Mouse (Mus musculus): Measurements from ENCODE around the gene Zfp277.
A peak's percentile ranks its signal among the peaks of the same experiment; 100 is the strongest.

Zfp277 gene

DNA sequence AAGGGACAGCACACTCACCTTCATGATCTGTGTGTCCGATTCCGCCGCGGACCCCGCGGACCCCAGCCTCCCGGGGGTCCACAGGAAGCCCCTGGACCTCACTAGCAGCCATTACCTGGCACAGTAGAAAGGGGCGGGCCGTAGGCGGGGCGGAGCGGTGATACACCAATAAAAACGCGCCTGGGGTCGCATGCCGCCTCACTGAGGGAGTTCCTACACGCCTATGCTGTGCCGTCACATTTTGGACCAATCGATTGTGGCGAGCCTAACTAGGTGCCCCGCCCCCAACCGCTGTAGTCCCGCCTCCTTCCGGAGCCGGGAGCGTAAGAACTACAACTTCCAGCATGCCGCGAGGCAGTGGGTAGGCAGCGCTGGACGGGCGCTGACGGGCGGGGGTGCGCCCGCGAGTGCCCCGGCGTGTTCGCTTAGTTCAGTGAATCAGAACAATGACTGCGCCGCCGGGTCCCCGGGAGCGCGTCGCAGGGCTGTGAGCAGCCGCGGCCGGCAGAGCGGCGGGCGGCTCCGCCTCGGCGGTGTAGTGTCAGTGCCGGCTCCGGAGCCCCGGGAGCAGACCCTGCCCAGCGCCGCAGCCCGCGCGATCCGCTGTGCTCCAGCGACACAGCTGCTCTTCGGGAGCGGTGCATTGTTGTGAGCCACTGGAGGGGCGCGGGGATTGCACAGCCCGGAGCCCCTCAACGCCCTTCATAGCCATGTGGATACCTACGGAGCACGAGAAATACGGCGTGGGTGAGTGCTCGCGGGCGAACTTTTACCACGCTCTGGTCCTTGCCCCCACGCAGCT lies at the start of gene Zfp277, which contains the start of gene Dock4:
Zfp277 (minus strand) TSS at position 255 of the 802 bp plus-strand sequence.
Dock4 (plus strand) TSS at position 305 of the 802 bp plus-strand sequence.
- DNase-seq, result peak; percentile 99

DNA sequence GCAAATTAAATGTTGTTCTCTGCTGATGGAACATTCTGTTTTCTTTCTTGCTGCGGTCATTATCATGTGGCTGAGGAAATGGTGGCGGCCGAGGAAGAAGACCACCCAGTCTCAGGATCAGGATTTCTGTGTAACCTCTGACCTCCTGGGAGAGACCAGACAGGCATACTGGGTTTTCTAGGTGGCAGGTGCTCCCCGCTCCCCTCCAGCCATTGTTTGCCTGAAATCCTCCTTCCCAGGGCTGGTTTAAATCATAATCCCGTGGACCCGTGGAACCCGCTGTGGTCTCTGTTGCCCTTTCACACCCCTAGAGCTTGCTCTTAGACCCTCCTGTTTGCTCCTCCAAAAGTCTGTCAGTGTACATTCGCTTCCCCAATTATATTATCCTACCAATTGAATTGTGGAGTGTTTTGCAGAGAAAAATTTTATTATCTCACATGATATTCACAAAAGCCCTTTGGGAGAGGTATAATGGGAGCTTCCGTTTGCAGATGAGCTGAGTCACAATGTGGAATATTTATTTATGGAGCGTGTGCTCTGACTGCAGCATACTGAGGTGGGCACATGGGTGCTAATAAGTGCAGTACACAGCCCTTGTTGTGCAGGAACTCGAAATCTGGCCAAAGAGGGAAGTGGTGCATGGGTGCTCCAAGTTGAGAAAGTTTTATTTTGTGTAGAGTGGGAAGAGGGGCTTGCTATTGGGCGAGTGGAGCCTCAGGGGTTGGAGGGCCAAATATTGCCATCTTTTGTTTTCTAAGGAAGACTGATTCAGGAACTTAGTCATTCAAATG lies 40.5 kb upstream of the Zfp277 start:
- no peak for DNase-seq

DNA sequence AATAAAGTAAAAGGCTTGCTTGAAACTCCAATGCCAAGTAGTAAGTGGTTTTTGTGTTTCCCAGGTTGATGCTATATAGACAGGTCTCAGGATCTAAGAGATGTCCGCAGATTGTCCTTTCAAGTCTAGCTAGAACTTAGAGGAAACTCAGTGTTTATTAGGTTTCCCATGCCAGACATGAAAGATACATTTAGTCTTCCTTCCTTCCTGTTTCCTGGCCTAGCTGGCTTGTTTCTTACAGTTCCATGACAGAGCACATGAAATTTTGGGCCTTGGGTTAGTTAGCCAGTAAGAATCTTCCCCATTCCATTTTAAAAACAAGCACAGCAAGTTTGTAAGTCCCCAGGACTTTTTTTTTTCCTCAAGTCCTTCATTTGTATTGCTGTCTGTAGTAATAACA lies 39.5 kb upstream of the Zfp277 start:
- DNase-seq, result no peak

DNA sequence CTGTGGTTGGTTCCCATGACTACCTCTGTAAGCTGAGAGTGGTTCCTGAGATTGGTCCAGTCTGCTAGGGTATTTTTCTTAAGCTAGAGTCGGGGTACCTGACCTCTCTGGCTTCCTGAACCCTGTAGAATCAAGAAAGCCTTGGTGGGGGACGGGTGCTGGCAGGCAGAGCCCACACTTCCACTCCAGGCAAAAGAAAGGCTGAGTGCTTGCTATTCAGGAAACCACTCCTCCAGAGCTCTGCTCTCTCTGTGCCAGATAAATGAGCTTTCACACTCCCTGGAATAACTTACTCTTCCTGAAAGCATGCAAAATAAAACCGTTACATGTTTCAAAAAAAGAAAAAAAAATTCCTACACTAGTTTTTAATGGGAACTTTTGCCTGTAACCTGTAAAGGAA lies 38.5 kb upstream of the Zfp277 start:
- no peak for DNase-seq

DNA sequence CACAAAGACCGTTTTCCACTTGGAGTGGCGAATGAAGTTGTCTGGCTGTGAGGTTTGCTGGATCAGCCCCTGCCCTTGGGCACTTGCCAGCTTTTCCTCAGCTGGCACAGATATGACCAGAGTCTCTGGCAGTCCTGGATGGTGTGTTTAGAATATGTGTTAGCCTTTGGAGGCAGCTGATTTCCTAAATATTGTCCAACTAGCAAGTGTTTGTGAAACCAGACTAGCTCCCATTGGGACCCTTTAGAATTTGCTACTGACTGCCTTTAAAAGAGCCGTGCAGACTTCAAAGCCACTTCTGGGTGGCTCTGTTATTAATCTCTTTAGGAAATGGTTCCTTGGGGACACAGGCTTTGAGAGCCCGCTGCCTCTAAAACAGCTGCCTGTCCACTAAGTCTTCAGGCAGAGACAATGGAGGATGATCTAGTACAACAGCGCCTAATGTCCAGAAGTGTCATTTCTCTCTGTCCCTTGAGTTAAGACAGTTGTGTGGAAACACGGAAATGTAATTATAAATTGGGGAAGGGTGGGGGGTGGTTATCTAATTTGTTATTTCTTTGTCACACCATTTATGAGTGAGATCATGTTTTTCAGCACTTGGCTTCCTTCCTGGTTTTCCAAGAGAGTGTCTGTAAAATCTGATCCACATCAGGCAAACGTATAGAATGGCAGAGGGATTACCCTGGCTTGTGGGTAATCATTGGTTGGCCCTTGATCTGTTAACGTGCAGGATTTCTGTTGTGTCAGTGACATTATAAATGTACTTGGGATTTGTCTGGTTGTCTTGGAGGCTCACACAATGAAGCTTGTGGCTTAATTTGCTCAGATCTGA lies 32.1 kb upstream of the Zfp277 start:
- peak; percentile 63 to 80 for DNase-seq

DNA sequence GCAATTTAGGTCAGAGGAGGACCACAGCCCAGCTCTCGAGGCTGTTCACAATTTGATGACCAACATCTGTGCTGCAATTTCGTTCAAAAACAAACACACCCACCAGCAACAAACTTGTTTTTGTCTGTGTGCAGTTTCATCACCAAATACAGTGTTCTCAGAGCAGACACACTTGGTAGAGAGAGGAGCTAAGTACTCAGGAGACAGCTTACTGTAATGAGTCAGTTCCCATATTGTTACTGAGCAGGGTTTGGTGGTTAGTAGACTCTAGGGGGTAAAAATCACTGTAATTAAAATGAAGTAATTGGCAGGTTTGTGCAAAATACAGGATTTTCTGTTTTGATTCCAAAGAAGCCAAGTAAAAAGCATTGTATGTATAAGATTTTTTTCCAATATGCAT lies 28.0 kb upstream of the Zfp277 start:
- no peak for DNase-seq

DNA sequence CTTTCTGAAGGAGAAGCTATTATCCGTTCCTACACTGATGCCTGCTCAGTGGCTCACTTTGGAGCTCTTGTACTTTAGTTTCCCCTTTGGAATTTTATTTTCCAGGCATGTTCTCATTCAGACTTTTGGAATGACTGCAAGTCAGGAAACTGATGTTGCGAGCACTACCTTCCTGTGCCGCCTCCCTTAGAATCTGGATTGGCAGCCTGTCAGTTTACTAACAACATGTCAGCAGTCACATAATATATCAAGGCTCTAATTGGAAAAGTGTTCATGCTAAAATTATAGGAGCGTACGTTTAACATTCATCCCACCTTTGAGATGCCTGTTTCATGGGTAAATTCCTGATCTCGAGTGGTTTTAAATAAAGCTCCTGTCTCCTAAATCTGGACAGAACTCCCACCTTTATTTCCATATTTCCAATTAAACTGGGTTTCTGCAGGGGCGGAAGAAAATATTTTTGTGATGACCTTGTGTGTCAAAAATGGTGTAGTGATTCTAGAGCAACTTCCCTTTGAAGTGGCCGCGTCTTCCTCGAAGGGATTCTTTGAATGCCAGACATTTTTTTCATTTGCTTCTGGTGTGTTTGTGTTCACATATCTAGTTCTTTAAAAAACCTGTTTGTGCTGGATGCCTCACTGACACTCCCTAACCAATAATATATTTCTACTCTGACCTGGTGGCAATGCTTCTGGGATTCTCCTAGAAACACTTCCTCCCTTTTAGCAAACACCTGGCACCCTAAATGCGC lies 26.1 kb upstream of the Zfp277 start:
- DNase-seq, result no peak

DNA sequence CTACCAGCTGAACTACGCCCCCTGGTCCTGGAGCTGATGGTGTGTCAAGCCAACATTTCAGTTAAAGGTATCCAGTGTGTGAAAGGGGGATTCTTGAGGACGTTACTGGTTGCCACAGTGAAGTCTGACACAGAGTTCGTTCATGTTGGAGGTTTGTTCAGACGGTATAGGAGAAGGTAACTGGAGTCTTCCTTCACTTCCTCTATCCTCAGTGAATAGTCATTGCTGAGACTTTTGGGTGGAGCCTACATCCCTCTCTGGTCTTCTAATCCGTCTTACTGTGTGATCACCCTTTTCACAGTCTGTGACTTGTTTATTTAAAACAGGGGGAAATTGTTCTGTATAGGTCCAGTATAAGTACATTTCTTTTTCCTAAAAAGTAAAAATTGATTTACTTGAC lies 23.3 kb upstream of the Zfp277 start:
- no peak for DNase-seq

DNA sequence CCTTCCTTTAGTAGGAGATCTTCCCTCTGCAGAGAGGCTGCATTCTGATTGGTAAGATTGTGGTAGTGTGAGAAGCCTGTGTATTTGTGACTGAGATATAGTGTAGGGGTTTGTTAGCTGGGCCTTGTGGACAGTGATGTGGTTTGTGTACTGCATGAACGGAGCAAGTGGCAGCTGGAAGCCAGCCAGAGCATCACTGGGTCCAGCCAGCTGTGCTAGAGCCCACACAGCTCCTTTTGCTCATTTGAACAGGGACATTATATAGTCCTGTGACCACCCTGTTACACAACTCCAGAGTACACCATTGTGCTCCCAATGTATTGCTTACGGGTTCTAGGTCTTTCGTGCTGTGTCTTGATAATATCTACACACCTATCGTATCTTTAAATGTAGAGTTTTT lies 22.5 kb upstream of the Zfp277 start:
- peak in 1 of 2 experiments; percentile 42 for DNase-seq

DNA sequence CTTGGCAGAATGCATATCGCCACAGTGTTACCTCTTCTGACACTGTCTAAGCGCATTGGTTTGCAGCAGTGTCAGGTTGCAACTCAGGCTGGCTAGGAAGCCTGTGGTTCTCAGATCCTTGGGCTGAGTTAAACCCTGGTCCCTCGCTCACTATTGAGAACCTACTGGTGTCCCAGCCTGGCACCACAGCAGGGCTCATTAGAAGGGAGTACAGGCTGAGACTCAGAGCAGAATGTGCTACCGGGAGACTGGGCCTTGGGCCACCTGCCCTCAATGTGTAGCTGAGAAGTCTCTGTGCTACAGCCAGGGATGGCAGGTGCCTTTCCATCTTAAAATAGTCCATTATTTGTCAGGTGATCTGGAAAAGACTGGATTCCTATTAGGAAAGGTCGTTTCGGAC lies 18.6 kb upstream of the Zfp277 start:
- DNase-seq, result no peak

DNA sequence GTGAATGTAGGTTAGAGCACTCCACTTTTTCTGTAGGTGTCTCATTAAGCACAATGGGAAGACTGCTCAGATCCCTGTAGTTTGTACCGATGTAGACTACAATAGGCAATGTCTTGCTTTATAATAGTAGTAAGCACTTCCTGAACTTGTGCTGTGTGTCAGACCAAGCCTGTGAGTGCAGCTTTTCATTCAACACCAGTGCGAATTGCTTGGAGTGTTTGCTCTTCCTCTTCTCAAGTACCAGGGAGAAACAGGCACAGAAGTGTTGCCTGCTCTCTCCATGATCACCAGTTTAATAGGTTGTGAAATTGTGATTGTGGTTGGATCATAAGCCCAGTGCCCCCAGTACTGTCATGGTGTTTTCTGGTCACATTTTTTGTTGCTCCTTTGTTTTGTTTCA lies 18.1 kb upstream of the Zfp277 start:
- no peak for DNase-seq

DNA sequence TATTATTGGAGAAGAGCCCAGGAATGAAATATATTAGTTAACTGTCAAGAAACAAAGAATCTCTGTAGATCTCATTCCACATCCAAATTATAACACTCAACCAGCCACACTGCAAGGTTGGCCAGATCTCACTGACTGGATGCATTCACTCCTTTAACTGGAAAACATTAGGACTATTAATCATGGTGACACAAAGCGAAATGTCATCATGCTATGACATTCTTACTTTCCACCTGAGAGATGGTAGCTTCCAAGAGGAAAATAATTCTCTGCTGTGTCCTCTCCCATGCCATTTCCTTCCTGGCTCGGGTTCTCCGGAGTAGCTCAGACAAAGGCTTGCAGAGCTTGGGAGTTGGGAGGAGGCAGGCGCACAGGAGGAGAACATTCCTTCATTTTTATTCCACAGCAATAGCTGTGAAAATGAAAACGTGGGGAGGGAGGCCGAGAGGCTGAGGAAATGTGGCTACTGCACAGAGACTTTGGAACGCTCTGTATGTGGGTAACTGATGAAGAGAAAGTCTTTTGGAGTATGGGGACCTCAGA lies 17.1 kb upstream of the Zfp277 start:
- peak in 1 of 2 experiments; percentile 39 for DNase-seq

DNA sequence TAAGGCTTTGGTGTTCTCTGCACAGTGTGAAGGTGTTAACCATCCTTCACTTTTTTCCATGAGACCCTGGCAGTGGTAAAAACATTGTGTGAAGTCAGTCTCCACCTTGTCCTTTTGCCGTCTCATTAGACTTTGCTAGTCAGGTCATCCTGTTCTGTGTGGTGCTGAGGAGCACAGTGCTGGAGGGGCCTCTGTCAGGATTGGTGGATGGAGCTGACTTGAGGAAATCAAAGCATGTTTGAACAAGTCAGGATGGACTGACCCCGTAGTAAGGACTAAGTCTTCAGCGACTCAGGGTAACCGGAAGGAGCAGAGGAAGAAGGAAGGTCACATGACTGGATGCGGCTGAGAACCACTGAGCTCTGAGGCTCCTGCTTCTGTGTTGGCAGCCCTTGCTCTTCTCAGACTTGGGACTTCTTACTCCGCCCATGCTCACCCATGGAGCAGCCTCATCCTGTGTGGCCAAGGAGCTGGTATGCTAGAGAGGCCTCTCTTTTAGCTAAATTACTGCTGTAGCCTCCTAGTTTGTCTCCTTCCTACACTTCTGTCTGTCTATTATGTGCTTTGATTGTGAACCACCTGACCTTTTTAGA lies 14.1 kb upstream of the Zfp277 start:
- DNase-seq, result no peak

DNA sequence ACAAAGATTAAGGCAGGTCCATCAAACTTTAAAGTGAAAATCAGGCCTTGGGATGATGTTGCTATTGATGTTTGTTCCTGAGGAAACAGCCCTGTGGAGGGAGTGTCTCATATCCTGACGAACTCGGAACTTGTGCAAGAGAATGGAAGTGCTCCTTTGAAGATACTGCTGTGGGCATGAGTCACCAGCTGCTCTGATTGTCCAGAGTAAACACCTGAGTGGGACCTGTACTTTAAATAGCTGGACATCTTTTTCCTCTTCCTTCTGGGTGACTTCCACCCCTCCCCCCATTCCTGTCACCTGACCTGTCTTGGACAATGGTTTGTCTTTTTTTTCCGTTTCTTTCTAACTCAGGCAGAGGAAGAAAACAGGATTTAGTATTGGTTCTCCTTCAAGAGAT lies 13.3 kb upstream of the Zfp277 start:
- DNase-seq, result peak; percentile 55 to 58

DNA sequence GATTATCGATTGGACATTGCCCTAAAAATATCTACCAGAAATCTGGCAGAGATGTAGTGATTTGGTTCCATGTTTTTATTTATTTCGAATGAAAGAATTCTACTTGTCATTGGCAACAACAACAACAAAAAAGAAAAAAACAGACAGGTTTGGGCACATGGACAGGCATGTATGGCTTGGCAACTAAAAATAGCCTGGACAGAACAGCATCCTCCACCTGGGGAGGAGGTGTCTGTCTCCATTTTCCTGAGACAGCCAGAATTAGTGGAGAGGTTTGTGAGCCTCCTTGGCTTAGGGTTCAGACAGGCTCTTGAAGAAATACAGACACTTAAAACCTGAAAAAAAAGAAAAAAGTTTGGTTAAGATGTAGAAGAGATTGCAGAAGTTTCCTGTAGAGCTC lies 10.8 kb upstream of the Zfp277 start:
- no peak for DNase-seq

DNA sequence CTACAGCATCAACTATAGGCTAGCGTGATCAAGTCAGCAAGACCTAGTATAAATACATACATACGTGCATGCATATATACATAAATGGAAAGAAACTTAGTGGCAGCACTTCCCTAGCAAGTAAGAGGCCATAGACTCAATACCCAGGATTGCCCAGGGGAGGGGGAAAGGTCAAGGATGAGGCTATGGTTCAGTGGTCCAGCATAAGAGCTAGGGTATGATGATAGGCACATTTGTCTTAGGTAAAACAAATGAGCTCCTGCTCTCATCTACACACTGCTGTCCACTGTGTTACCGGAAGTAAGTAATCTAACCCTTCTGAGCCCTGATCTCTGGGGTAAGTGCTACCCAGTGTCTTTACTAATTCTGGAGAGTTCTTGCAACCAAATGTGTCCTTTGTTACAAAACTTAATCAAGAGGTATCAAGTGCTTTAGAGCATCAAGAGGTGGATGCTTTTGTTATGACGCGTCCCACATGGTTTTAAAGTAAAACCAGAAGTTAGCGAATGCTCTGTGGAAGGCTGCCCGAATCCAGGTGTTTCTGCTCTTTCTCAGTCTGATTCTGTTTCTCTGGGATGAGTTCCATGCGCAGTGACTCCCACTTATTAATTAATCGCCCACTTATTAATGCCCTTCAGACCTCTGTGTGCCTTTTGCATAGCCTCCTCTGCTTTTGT lies 3.6 kb upstream of the Zfp277 start:
- DNase-seq, result no peak

DNA sequence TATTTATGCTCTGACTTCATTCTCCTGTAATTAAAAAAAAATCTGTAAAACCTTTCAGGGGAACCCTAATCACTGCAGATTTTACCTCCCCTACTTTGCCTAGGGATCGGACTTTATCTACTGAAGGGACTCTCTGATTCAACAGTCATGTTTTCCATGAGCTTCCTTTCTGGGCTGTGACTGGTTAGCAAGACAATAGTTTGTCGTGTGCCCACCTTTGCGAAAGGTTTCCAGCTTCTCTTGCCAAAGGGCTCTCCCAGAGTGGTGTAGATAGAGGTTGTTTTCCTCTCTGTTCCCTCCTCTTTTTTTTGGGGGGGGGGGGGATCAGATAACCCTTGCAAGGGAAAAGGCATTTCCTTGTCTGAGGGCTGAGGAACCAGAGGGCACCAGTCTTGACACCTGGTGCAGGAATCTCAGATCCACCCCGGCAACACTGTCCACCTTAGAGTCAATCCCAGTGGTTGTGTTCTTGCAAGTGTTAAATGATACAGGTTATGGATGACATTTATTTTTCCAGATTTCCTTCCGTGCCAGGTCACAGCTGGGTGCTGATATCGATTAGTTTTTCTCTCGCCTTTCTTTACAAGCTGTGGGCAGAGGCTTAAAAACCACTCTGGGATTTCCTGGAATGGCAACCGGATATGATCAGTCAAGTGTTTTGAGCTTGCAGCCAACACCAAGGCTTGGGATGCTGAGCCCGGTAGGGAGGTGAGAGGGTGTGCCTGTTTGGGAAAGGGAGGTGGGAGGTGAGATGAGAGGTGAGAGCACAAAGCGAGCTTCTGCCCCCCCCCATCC lies 2.1 kb upstream of the Zfp277 start:
- DNase-seq, result no peak

DNA sequence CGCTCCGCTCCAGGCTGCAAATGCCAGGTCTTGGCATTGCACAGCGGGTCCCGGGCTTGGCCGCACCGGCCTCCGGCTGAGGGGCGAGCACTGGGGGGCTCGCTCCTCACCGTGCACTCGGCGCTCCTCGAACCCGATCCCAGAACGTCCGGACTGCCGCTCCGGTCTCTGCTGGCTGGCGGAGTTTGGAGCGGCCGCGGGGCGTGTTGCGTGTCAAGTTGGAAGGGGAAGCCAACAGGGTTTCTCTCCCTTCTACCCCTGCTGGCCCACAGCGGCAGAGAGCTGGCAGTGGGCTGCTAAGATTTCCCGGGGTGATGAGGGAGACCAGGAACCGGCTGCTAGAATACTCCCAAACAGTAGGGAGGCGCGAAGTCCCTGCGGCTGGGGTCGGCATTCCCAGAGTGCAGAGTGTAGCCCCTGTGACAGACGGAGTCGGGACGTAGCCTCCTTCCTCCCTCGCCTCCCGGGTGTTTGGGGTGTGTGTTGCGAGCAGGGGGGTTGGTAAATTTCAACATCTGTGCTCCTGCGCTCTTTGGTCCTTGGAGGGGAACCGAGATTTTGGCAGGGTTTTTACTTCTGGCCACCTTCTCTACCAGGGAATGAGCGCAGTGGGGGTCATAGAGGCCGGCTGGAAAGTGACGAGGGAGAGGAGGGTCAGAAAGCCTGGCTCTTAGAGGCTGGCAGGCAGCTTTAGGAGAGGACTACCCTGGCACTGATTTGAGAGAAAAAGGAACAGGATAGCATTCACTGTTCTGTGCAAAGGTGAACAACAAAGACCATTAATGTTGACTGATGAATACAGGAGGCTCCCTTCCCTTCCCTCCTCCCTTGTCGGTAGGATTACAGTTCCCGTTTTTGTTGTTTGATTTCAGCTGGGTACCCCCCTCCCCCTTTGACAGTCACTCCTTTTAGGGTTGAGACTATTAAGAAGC lies 1.0 kb upstream of the Zfp277 start:
- peak; percentile 62 to 67 for DNase-seq

DNA sequence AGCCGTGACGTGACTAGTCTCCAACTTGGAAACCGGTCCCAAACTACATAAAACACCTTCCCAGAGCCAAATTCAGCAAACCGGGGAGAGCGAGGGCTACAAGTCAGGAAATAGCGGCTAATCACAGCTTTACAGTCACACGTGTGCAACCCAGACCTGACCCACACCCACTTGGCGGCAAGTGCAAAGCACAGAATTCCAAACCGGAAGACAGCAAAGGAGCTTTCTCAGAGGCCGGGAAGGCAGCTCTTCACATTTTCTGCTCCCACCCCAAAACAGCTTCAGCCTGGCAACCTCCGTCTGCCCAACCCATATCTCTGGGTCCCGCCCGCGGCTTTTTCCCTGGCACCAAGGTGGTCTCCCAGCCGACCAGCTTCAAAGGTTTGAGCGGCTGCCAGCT lies 496 bp downstream of the Zfp277 start:
- no peak for DNase-seq
